Mouse (Mus musculus) CH12.LX (cell line): Measurements from ENCODE around the gene Gm379. TPM values are rescaled to one million over a fixed set of nuclear protein-coding genes. Genes with fewer than 3 reads are reported as not detected.

Experiments
- DNase-seq: peaks from one replicate; pipeline ENCODE4 v3.0.0-alpha.2; 2013; ENCODE audit errors: extremely low read depth
- H3K27ac ChIP-seq: 2 replicates; pipeline ENCODE4 v1.5.1; 2012; ENCODE audit warnings: low read depth, mild to moderate bottlenecking, control low read depth, moderate library complexity; ENCODE audit not compliant: insufficient read depth
- H3K27me3 ChIP-seq: replicated peaks from 2 replicates; pipeline ENCODE3; 2012; ENCODE audit warnings: inconsistent platforms
- H3K36me3 ChIP-seq, 2 experiments: replicated peaks in 1 of 2; 2 replicates each; pipeline versions ENCODE3 to v1.6.1; 2012; ENCODE audit warnings: inconsistent platforms in 1 of 2, low read length in 1 of 2, mild to moderate bottlenecking in 1 of 2, mixed read lengths in 1 of 2, moderate library complexity in 1 of 2; ENCODE audit not compliant: control insufficient read depth in 1 of 2, insufficient read depth in 1 of 2
- H3K4me1 ChIP-seq, 2 experiments: 2 replicates each; pipeline ENCODE4 v1.6.1; 2012; ENCODE audit warnings: inconsistent platforms in 1 of 2, moderate library complexity in 1 of 2; ENCODE audit not compliant: insufficient read depth in 2 of 2, control insufficient read depth in 1 of 2
- H3K4me2 ChIP-seq: 2 replicates; pipeline ENCODE4 v1.6.1; 2012; ENCODE audit warnings: low read depth, mild to moderate bottlenecking, control low read depth; ENCODE audit not compliant: poor library complexity, insufficient read depth, severe bottlenecking
- H3K4me3 ChIP-seq, 3 experiments: fragments of 150-350 bp in 1 of 3; sonication (generic) in 1 of 3; replicated peaks in 1 of 3; 2 replicates each; pipeline versions ENCODE3 to v1.5.1; 2011 to 2012; ENCODE audit warnings: low read depth in 2 of 3, low read length in 2 of 3, mild to moderate bottlenecking in 2 of 3, moderate library complexity in 2 of 3, control low read depth in 1 of 3, improper control_type of control experiment in 1 of 3, inconsistent platforms in 1 of 3, mixed read lengths in 1 of 3; ENCODE audit not compliant: poor library complexity in 1 of 3
- H3K79me2 ChIP-seq: replicated peaks from 2 replicates; pipeline ENCODE4 v1.6.1; 2012; ENCODE audit warnings: mild to moderate bottlenecking, moderate library complexity; ENCODE audit not compliant: control insufficient read depth, poor library complexity, insufficient read depth, severe bottlenecking; ENCODE audit errors: extremely low read depth
- H3K9ac ChIP-seq: 2 replicates; pipeline ENCODE4 v1.6.1; 2012; ENCODE audit warnings: low read depth, mild to moderate bottlenecking, control low read depth, moderate library complexity; ENCODE audit not compliant: insufficient read depth
- H3K9me3 ChIP-seq: replicated peaks from 2 replicates; pipeline ENCODE3; 2012; ENCODE audit warnings: low read length, inconsistent platforms, mixed read lengths
- BHLHE40 ChIP-seq: IDR thresholded peaks from 2 replicates; pipeline ENCODE4 v1.6.1; 2011; ENCODE audit warnings: mild to moderate bottlenecking, low read depth, low read length, improper control_type of control experiment
- CHD2 ChIP-seq: IDR thresholded peaks from 2 replicates; pipeline ENCODE4 v1.6.1; 2011; ENCODE audit warnings: low read length, improper control_type of control experiment
- CTCF ChIP-seq, 2 experiments: IDR thresholded peaks in 1 of 2; conservative IDR thresholded peaks in 1 of 2; 2 replicates each; pipeline ENCODE4 v1.5.1; 2011 to 2012; ENCODE audit warnings: low read depth in 2 of 2, low read length in 2 of 2, improper control_type of control experiment in 1 of 2, inconsistent platforms in 1 of 2, mild to moderate bottlenecking in 1 of 2, moderate library complexity in 1 of 2
- ELF1 ChIP-seq: IDR thresholded peaks from 2 replicates; pipeline ENCODE4 v1.6.1; 2014; ENCODE audit warnings: low read depth, mild to moderate bottlenecking, inconsistent platforms, low read length, improper control_type of control experiment
- EP300 ChIP-seq: IDR thresholded peaks from 2 replicates; pipeline ENCODE4 v1.6.1; 2011; ENCODE audit warnings: low read length, improper control_type of control experiment
- ETS1 ChIP-seq: conservative IDR thresholded peaks from 2 replicates; pipeline ENCODE4 v1.6.1; 2012; ENCODE audit warnings: low read depth, mild to moderate bottlenecking, inconsistent platforms, low read length, improper control_type of control experiment, moderate library complexity
- HCFC1 ChIP-seq: IDR thresholded peaks from 2 replicates; pipeline ENCODE4 v1.6.1; 2012; ENCODE audit warnings: low read depth, mild to moderate bottlenecking, inconsistent platforms, low read length, improper control_type of control experiment
- IRF4 ChIP-seq: IDR thresholded peaks from 2 replicates; pipeline ENCODE4 v1.6.1; 2014; ENCODE audit warnings: low read depth, mild to moderate bottlenecking, inconsistent platforms, low read length, improper control_type of control experiment
- JUND ChIP-seq: conservative IDR thresholded peaks from 2 replicates; pipeline ENCODE4 v1.6.1; 2011; ENCODE audit warnings: low read depth, low read length, improper control_type of control experiment
- KAT2A ChIP-seq: IDR thresholded peaks from 2 replicates; pipeline ENCODE4 v1.6.1; 2012; ENCODE audit warnings: low read length, improper control_type of control experiment, inconsistent platforms; ENCODE audit not compliant: insufficient replicate concordance
- MAZ ChIP-seq: IDR thresholded peaks from 2 replicates; pipeline ENCODE4 v1.6.1; 2012; ENCODE audit warnings: low read depth, mild to moderate bottlenecking, inconsistent platforms, low read length, improper control_type of control experiment, moderate library complexity
- MYC ChIP-seq: IDR thresholded peaks from 2 replicates; pipeline ENCODE4 v1.6.1; 2011; ENCODE audit warnings: low read depth, mild to moderate bottlenecking, improper control_type of control experiment, low read length
- NRF1 ChIP-seq: IDR thresholded peaks from 2 replicates; pipeline ENCODE4 v1.6.1; 2014; ENCODE audit warnings: low read depth, mild to moderate bottlenecking, inconsistent platforms, low read length, improper control_type of control experiment, moderate library complexity
- PAX5 ChIP-seq: IDR thresholded peaks from 2 replicates; pipeline ENCODE4 v1.6.1; 2012; ENCODE audit warnings: low read length, inconsistent platforms, mixed read lengths
- POLR2A ChIP-seq: IDR thresholded peaks from 2 replicates; pipeline ENCODE4 v1.6.1; 2011; ENCODE audit warnings: low read depth, mild to moderate bottlenecking, improper control_type of control experiment, low read length
- RAD21 ChIP-seq: IDR thresholded peaks from 2 replicates; pipeline ENCODE4 v1.6.1; 2011; ENCODE audit warnings: low read depth, mild to moderate bottlenecking, low read length, improper control_type of control experiment, moderate library complexity
- SMC3 ChIP-seq: IDR thresholded peaks from 2 replicates; pipeline ENCODE4 v1.6.1; 2011; ENCODE audit warnings: low read depth, low read length, improper control_type of control experiment
- TCF12 ChIP-seq: IDR thresholded peaks from 2 replicates; pipeline ENCODE4 v1.6.1; 2014; ENCODE audit warnings: low read depth, mild to moderate bottlenecking, inconsistent platforms, low read length, improper control_type of control experiment
- UBTF ChIP-seq: IDR thresholded peaks from 2 replicates; pipeline ENCODE4 v1.6.1; 2012; ENCODE audit warnings: low read depth, mild to moderate bottlenecking, inconsistent platforms, low read length, improper control_type of control experiment, moderate library complexity
- USF1 ChIP-seq: IDR thresholded peaks from 2 replicates; pipeline ENCODE4 v1.6.1; 2014; ENCODE audit warnings: low read depth, mild to moderate bottlenecking, inconsistent platforms, low read length, improper control_type of control experiment
- ZC3H11A ChIP-seq: IDR thresholded peaks from 2 replicates; pipeline ENCODE4 v1.6.1; 2012; ENCODE audit warnings: low read depth, mild to moderate bottlenecking, inconsistent platforms, low read length, improper control_type of control experiment
- ZKSCAN1 ChIP-seq: IDR thresholded peaks from 2 replicates; pipeline ENCODE4 v1.6.1; 2012; ENCODE audit warnings: low read depth, inconsistent platforms, low read length, improper control_type of control experiment, borderline replicate concordance
- ZNF384 ChIP-seq: IDR thresholded peaks from 2 replicates; pipeline ENCODE4 v1.6.1; 2012; ENCODE audit warnings: low read depth, low read length, improper control_type of control experiment, inconsistent platforms
- dilution Hi-C: fragments of 300-500 bp; cut with MboI; formaldehyde crosslinking; loops from 2 replicates; pipeline ENCODE4 v1.14.3; 2020; ENCODE audit warnings: low sequenced_read_pairs; ENCODE audit not compliant: extremely low pct_unique_long_range_greater_than_20kb, extremely low pct_ligation_motif_present
- in situ Hi-C: fragments of 300-500 bp; cut with MboI; formaldehyde crosslinking; loops from 3 replicates; pipeline ENCODE4 v1.14.3; 2019; ENCODE audit warnings: low sequenced_read_pairs, low pct_ligation_motif_present, low pct_unique_long_range_greater_than_20kb, mixed read lengths
- polyA plus RNA-seq: library from polyadenylated mRNA; unstranded; fragments of >175 nt; gene quantifications from 2 replicates; pipeline ENCODE4 v1.2.1, GENCODE M21; 2012; ENCODE audit warnings: low read depth; ENCODE audit not compliant: insufficient read length
- total RNA-seq, 2 experiments: library from RNA; depleted of rRNA; stranded (reverse); fragments of 300-350 nt in 1 of 2; fragments of >200 nt in 1 of 2; gene quantifications; 2 replicates each; pipeline ENCODE4 v1.2.3; 2012 to 2014

Gene Gm379
- not detected in 2 replicates for total RNA-seq (2012; rRNA removed)
- total RNA-seq (2014; rRNA removed) = not detected in 2 replicates
- polyA plus RNA-seq = not detected in 2 replicates

DNA sequence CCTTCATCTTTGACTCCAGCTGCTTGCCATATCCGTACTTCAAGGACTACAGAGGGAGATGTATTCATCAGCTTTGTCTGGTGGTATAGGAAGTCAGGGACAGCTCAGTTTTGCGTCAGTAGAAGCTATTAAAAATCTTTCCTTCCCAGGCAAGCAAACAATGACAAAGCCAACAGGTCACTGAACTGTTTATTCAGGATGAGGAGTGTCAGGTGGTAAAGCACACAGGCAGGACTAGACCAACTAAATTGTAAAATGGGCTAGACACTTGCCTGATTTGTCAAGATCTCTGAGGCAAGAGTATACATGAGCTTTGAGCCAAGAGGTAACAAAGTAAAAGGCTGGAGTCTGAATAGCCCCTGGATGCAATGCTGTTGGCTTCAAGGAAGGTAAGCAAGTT lies at the start of gene Gm379:
TSS of gene Gm379 (minus strand) at position 7 of the 400 bp plus-strand sequence.
- Histone ChIP-seq H3K27me3 (no peaks in the 10 kb centered on the region), H3K36me3 (no peaks in the 10 kb centered on the region), H3K9me3 (no peaks in the 10 kb centered on the region), H3K9ac (no peak within 1 kb of the TSS), H3K4me3 (no peak within 1 kb of the TSS), H3K4me1 (no peaks in the 10 kb centered on the region), H3K27ac (no peak within 1 kb of the TSS), H3K4me2 (no peak within 1 kb of the TSS), H3K79me2 (no peaks in the 10 kb centered on the region)
- no peak for DNase-seq
- TF ChIP-seq ZNF384 = no peak
- no peak for TF ChIP-seq POLR2A
- TF ChIP-seq NRF1 = no peak
- no peak for TF ChIP-seq ELF1
- TF ChIP-seq ZC3H11A = no peak
- TF ChIP-seq JUND = no peak
- no peak for TF ChIP-seq HCFC1
- TF ChIP-seq UBTF = no peak
- no peak for TF ChIP-seq EP300
- TF ChIP-seq KAT2A = no peak
- no peak for TF ChIP-seq USF1
- no peak for TF ChIP-seq TCF12
- in situ Hi-C loops (no loop called here), dilution Hi-C loops (no loop called here)

DNA sequence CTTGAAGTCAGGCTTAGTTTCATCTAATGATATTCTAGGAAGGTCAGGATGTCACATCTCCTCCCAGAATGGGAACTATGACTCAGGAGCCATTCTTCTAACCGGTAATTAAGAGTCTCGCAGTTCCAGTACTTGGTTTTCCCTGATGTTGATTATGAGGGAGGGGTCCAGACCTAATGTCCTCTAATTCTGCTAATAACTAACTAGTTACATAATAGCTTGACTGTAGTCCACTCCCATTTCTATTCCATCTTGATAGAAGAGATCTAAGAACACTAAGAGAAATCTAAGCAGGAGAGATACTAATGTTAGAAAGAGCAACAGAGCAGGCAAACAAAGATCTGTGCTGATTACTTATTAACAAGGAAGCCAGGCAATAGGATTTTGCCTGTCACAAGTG lies 39.6 kb upstream of the Gm379 start:
- Histone ChIP-seq H3K4me1 (no peaks in the 10 kb centered on the region), H3K4me3 (no peak overlapping the region), H3K79me2 (no peaks in the 10 kb centered on the region), H3K36me3 (no peaks in the 10 kb centered on the region), H3K9me3 (no peaks in the 10 kb centered on the region), H3K4me2 (no peak overlapping the region), H3K27me3 (no peaks in the 10 kb centered on the region), H3K27ac (no peak overlapping the region), H3K9ac (no peak overlapping the region)
- TF ChIP-seq IRF4 (no peak), SMC3 (no peak), MYC (no peak), BHLHE40 (no peak), KAT2A (no peak), CTCF (conservative IDR thresholded peaks at IDR 0.05 in 1 of 2, IDR thresholded peaks at IDR 0.05 in 1 of 2; ENCODE audit: low read depth in 2 of 2, low read length in 2 of 2) (no peak), ETS1 (no peak), CHD2 (no peak), PAX5 (no peak), MAZ (no peak), RAD21 (no peak), ZKSCAN1 (no peak), USF1 (no peak), POLR2A (no peak)
- no peak for DNase-seq
- dilution Hi-C loops (no loop called here), in situ Hi-C loops (no loop called here)
